Mouse (Mus musculus): Measurements from ENCODE around the gene Gm11114.
A peak's percentile ranks its signal among the peaks of the same experiment; 100 is the strongest.

Gm11114 gene

DNA sequence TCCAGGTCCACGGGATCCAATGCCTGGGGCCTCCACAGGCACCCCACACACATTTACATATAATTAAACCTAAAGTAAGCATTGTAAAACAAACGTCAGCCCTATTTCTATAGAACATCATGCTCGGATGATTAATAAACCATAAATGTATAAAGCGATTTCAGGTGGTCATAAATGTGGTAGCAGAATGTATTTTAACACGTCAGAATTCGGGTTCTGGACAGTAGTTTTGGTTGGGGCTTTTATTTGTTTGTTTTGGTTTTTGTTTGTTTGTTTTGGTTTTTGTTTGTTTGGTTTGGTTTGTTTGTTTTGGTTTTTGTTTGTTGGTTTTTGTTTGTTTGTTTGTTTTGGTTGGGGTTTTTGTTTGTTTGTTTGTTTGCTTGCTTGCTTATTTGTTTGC lies at the start of gene Gm11114:
Gm11114 (plus strand) TSS at position 301 of the 400 bp plus-strand sequence.
- no peak for DNase-seq

GRCm38 (mm10) chr9:85266847-85267246 lies 45.7 kb upstream of the Gm11114 start:
- DNase-seq = no peak

DNA sequence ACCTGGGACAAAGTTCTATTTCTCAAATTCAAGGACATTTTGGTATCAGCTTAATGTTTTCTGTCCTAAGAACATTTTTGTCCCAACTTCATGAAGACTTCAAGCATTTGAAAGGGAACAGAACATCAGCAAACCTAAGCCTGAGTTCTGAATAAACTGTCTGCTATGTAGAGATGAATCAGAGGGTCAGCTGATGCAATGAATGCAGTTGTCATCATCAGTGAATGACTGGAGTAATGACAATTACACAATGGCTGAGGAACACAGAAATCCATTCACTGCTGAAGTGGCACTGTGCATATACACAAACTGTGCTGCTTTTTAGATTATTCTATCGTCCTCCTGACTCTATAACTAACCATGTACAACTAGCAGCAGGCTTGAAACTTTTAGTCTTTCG lies 38.5 kb upstream of the Gm11114 start:
- no peak for DNase-seq

DNA sequence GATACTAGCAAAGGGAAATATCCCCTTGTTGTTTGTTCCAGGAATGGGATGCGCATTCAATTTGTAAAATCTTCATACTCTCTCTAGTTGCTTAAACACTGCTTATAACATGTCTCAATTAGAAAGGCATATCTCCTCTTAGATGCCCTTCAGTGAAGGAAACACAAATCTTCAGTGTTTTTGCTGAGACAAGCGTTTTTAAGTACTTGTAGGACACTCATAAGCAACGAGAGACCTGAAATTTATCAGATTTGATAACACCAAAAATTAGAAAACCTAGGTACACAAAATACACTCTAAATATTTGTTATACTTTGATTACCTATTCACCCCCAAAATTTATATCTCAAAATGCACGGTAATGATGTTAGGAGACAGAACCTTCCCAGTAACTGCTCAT lies 9.7 kb upstream of the Gm11114 start:
- no peak for DNase-seq

GRCm38 (mm10) chr9:85303378-85303777 lies 9.2 kb upstream of the Gm11114 start:
- no peak for DNase-seq

- DNase-seq = no peak
These were observed 3.5 kb downstream of the Gm11114 start for GRCm38 (mm10) chr9:85316122-85316521.

DNA sequence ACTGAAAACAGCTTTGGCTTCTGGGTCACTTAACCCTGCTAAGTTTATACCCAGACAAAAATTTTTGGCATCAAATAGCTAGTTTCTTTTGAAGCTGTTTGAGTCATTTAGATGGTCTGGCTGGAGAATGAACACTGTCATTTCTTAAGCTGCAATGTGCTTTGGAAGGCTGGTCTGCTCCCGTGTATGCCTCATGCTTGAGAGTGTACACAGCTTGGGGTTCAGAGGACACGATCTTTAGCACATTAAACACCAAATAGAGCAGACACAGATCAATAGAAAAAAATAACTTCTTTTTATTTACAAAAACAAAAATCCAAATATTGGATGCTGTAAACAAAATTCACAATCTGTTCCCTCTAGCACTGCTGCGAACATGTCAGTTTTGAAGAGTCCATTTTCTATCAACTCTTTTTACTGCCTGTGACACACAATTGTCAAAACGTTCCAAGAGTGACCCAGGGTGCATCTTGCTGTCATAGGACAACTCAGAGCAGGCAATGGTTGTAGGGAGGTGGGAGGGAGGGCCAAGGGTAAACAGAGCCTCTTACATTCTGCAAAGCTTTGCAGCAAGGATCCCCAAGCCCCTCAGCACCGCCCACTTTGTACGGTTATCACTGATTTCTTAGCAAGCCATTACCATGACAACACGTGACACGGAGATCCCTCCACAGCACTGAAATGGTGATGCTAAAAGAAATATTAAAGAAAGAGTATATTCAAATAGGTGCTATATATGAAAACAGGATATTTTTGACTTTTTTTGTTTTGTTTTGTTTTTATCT lies 7.8 kb downstream of the Gm11114 start:
- no peak for DNase-seq

DNA sequence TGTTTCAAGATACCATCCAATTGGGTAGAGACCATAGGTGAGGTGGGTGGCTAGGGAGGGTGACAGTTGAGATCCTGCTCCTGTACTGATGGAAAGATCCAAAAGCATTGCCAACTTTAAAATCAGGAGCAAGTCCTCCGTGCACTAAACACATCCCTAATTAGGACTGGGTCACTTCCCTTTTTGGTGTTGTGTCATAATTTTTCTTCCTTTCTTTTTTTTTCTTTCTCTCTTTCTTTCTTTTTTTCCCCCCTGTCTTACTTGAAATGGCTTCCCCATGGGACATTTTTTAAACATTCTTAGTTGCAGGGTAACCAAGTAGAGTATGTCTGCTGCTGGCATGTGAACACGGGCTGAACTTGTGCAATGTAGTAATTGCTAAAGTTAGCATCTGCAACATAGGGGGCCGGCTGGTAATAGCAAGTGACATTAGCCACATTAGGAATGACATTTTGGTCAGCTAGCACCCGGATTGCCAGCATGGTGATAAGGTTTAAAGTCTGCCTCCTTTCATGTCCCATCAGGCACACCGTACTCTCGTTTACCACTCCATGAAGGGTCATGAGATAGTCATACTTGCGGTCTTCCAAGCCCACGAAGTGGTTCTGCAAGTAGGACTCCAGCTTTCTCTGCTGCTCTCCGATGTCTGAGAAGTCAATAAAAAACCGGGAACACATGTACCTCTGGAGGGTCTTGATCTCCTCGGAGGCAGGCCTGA lies 11.7 kb downstream of the Gm11114 start:
- DNase-seq = no peak

DNA sequence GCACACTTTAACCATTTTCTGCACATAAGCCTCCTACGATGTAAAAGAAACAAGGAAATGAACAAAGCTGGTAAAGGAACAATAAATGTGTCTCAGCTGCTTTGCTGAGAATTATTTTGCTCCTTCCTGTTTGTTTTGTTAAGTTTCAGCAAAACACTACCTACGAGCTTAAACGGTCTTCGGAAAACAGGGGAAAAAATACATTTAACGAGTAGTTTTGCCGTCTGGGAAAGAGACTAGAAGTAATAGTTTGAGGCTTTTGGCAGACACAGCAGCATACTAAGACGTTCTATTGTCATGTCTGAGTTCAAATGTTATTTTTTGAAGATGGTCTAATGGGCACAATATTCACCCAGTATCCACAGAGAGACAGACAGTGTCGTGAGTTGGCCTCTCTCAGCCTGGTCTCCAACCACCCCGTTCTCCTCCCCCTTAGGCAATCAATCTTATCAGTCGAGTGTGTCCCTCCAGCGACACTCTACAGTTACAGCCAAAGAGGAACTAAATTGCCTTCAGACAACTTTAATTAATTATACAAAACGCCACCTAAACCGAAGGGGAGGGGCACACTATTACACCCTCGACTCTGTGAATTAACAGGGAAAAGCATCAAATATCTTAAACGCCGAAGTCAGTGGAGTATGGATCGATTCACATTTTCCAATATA lies 12.8 kb downstream of the Gm11114 start:
- no peak for DNase-seq

DNA sequence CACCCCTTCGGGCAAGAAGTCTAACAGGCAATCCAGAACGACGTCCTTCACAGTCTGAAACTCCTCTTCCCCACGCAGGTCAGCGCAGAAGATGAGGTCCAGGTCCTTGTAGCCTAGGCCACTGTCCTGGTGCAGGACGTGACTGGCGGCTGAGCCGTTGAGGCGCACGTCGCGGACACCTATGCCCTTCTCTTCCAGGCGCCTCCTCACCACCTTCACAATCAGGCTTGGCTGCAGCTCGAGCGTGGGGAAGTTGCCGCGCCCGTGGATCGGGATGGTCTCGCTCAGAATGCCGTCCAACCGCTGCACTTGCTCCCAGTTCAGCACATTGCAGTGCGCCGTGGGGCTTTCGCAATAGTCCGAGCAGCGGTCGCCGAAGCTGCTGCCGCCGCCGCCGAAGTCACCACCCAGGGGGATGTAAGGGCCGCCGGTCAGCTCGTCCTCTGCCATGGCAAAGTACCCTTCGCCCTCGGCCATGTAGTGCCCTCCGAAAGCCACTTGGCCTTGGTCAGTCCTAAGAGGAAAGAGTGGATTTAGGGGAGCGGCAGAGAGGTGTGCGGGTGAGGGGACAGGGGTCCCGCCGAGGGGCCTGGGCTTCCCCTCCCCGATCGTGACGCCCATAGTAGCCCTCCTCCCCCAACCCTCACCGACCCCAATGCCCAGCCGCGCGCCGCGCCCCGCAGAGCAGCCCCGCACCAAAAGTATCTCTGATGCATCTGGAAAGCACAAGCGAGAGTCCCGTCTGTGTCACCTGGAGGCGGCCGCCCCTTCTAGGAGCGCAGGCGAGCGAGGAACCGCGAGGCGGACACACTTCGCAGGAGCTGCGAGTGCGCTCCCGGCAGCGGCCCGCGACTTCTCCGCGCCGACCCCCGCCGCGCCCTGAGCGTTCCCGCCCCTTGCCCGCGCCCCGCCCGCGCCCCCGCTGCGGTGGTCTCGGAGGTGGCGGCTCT lies 14.0 kb downstream of the Gm11114 start:
- peak; percentile 24 for DNase-seq

- DNase-seq = peak; percentile 75
These were observed 15.0 kb downstream of the Gm11114 start, which contains the start of gene Tent5a for GRCm38 (mm10) chr9:85327242-85328211. Gene Tent5a (minus strand): TSS chr9:85327348.

DNA sequence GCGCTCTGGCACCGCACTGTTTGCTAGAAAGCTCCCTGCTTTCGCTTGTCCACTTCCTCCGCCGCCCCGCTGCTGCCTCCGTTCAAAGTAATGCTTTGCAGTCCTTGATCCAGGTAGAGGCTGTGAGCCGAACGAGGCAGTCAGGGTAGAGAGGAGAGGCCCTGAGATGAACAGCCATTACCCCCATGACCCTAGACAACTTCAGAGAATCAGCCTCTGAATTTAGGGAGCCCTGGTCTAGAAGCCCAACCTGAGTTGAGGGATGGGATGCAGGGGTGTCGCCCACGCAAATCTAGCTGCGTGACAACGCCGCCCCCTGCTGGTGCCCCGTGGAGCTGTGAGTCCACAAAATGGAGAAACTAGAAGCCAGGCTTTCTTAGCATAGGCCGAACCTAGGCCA lies 15.7 kb downstream of the Gm11114 start:
- peak; percentile 72 for DNase-seq

DNA sequence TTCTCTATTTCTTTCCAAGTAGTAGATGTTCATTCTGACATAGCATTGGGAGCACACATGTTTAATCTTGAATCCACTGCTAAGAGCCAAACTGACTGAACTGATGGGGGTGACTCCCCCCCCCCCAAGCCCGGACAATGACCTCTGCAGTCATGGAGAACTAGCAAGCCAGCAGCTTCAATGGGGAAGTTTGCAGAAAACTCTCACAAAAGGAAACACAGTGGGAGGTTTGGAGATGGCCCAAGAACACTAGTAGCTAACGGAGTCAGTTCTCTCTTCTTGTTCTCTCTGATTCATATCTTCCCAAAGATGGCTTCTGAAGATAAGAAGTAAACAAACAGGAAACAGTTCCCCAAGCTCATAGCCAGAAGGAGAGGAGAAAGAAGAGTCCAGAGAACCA lies 18.9 kb downstream of the Gm11114 start:
- no peak for DNase-seq

DNA sequence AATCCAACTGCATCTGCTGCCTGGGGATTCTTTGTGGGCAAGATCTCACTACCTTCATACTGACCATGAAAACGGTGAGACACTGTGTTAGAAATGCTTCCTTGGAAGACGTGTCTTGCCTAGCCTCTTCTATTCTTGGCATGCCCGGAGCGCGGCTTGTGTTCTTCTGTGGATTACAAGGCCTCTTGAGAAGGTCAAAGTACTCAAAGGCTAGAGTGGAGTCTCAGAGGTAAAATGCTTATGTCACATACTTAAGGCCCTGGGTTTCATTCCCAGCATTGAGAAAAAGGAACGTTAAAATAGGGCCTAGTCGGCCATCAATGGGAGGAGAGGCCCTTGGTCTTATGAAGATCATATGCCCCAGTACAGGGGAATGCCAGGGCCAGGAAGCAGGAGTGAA lies 23.5 kb downstream of the Gm11114 start:
- DNase-seq = no peak

DNA sequence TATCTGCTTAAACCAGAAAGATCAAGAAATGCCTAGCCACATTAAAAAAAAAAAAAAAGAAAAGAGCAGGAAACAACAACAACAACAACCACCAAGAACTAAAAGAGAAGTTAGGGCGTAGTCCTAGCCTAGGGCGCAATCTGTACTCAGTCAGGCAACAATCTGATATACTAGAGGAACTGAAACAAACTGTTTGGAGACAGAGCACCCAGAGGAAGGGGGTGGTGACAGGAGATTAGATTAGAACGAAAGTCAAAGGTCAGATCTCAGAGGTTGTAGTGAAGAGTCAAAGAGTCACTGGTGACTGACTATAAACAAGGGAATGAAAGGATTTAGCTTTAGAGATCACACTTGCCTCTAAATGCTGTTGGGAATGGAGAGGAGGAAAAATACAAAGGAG lies 27.7 kb downstream of the Gm11114 start:
- DNase-seq = no peak

DNA sequence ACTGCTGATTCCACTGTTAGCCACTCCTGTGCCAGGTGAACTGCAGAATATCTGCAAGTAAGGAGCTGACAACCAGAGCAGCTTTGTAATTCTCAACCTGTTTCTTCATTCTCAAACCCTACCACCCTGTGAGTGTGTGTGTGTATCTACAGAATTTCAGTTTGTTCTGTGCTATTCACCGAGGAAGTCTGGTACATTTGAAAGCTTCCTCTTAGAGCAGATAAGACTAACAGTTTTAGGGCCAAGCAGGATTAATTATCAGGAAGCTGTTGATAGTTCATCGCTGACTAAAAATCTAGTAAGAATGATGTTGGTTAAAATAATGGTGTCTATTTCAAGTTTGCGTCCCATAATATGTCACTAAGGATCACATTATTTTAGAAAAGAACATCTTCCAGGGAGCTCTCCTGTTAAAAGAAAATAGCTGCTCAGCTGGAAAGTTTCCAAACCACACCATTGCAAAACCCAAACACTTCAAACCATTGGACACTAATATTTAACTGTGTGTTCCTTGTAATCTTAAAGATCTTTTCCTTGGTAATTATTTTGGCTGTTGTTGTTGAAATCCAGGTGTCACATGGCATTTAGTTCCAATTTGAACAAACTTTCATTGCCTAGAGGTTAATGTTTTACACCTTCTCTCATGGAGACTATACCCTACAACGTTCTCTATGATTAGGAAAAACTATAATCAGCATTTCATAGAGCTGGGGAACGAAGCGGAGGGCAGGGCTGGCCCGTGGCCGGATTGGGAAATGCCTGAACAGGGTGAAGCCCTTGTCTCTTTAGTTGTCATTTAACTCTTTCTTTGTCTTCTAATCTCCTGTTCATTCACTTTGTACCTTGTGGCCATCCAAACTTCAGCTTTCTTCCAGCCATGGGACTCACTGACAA lies 30.6 kb downstream of the Gm11114 start:
- DNase-seq = no peak

DNA sequence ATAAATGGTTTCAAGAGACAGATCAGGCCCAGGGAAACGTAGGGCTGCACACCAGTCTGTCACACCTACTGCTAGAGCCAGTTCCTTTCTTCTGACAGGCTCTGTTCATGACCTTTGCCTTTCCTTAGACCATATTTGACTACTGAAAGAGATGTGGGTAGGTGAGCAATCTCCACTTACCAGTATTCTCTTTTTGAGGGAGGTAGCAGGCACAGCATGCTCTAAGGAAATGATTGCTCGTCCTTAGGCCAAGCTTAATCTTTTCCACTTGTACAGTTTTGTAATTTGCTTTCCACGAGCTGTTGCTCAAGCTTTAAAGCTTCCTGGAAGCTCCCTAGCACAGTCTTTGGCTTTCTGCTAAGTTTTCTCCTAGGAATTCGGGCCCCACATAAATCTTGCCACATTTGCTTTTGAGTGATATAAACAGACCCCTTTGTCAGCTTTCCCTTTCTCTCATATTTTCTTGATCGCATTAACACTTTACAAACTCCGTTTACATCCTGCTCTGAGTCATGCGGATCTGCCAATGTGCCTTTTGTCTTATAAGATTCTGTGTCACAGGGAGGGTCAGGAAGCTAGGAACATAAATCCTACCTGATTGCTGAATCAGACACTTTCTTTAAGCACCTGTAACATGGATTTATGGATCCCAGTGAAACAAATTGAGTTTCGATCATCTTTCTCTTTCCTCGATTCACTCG lies 35.4 kb downstream of the Gm11114 start:
- DNase-seq = no peak

- no peak for DNase-seq
These were observed 43.0 kb downstream of the Gm11114 start for GRCm38 (mm10) chr9:85355559-85355958.

- no peak for DNase-seq
These were observed 44.7 kb downstream of the Gm11114 start for GRCm38 (mm10) chr9:85357154-85357860.
